Mouse (Mus musculus) midbrain, embryonic 15.5 days (tissue): ENCODE results near the gene Ptpn9. TPM values are rescaled to one million over a fixed set of nuclear protein-coding genes. Genes with fewer than 3 reads are reported as not detected.
A peak's percentile ranks its signal among the peaks of the same experiment; 100 is the strongest.
"Not testable (repeated sequence)": the region's sequence is repeated elsewhere in the genome, so short reads cannot be mapped to it uniquely, and the experiment has no call there.

Experiments
- ATAC-seq: fragments of 200-750 bp; cut with Nextera tagmentation; replicated peaks from 2 replicates; pipeline ENCODE4 v1.8.0; 2017; ENCODE audit warnings: moderate TSS enrichment
- H3K27ac ChIP-seq: fragments of 300-500 bp; sonication (generic); 2 replicates; pipeline ENCODE4 v1.5.1; 2015; ENCODE audit warnings: mild to moderate bottlenecking, inconsistent platforms
- H3K27me3 ChIP-seq: fragments of 300-500 bp; sonication (generic); replicated peaks from 2 replicates; pipeline ENCODE4 v1.6.1; 2015; ENCODE audit warnings: inconsistent platforms
- H3K36me3 ChIP-seq: fragments of 300-500 bp; sonication (generic); replicated peaks from 2 replicates; pipeline ENCODE4 v1.6.1; 2015; ENCODE audit warnings: inconsistent platforms
- H3K4me1 ChIP-seq: fragments of 300-500 bp; sonication (generic); 2 replicates; pipeline ENCODE4 v1.6.1; 2015; ENCODE audit warnings: inconsistent platforms
- H3K4me2 ChIP-seq: fragments of 300-500 bp; sonication (generic); 2 replicates; pipeline ENCODE4 v1.6.1; 2015; ENCODE audit warnings: inconsistent platforms, mild to moderate bottlenecking, moderate library complexity
- H3K4me3 ChIP-seq: fragments of 300-500 bp; sonication (generic); 2 replicates; pipeline ENCODE4 v1.5.1; 2015; ENCODE audit warnings: mild to moderate bottlenecking, inconsistent platforms
- H3K9ac ChIP-seq: fragments of 300-500 bp; sonication (generic); 2 replicates; pipeline ENCODE4 v1.6.1; 2015; ENCODE audit warnings: mild to moderate bottlenecking, inconsistent platforms
- H3K9me3 ChIP-seq: fragments of 300-500 bp; sonication (generic); 2 replicates; pipeline ENCODE4 v1.6.1; 2016; ENCODE audit warnings: inconsistent platforms
- whole genome bisulfite sequencing: fragments of 180-500 bp; shearing (Covaris S2); methylation state at CpG from one replicate; pipeline ENCODE4 v1.1.7; 2015; ENCODE audit warnings: mixed read lengths; 5-methylcytosine and 5-hydroxymethylcytosine counted together
- polyA plus RNA-seq: library from polyadenylated mRNA; unstranded; fragments of >200 nt; fragmentation: Nextera tagmentation; extraction: Ambion mirVana; gene quantifications from 2 replicates; pipeline ENCODE4 v1.2.1, GENCODE M21; 2015

Ptpn9 gene
- polyA plus RNA-seq, 1 experiment from 2014 or later, result 25.8 TPM

DNA sequence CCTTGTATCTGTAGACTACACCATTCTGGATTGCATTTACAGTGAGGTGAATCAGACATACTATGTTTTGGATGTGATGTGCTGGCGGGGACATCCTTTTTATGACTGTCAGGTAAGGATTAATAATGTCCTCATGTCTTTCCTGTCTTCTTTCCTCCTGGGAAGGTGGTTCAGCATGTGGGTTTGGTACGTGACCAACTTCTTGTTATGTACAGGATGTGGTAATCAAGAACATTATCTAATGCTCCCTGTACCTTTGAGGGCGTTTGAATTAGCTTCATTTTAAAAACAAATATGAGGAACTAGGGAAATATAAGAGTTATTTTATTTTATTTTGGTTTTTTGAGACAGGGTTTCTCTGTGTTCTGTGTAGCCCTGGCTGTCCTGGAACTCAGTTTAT is 19.5 kb upstream of the Ptpn9 start:
- H3K9ac ChIP-seq, result no peak overlapping the region
- no peak overlapping the region for H3K27ac ChIP-seq
- no peaks in the 10 kb centered on the region for H3K9me3 ChIP-seq
- H3K36me3 ChIP-seq, result peaks cover 11% of the 10 kb centered on the region; the same call in 1 of the 2 replicates
- ATAC-seq, result no peak
- H3K4me3 ChIP-seq, result no peak overlapping the region
- 85% methylated on average over 3 of the region's 3 CpGs for WGBS
- no peaks in the 10 kb centered on the region for H3K4me1 ChIP-seq
- no peaks in the 10 kb centered on the region for H3K27me3 ChIP-seq
- H3K4me2 ChIP-seq, result no peak overlapping the region

DNA sequence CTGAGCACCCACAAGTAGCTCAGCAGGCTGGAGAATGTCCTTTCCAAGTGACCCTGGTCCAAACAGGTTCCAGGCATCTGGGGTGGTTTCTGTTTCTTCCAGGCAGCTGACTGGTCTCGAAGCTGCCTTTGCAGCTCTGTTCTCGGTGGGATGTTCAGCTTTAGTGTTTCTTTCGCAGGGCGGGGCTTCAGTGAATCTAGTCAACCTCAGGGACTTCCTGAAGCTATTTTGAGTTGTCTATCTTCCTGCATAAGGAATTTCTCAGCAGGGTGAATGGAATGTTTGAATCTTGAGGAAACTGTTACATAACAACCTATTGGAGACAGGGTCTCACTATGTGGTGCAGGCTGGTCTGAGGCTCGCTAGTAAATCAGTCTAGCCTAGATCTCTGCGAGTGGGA is 14.5 kb upstream of the Ptpn9 start:
- no peaks in the 10 kb centered on the region for H3K9me3 ChIP-seq
- no peak overlapping the region for H3K27ac ChIP-seq
- peaks cover 7% of the 10 kb centered on the region; the same call in 1 of the 2 replicates for H3K36me3 ChIP-seq
- H3K27me3 ChIP-seq, result no peaks in the 10 kb centered on the region
- no peak overlapping the region for H3K4me2 ChIP-seq
- no peak overlapping the region for H3K4me3 ChIP-seq
- H3K9ac ChIP-seq, result no peak overlapping the region
- ATAC-seq, result no peak
- WGBS, result 88% methylated on average over 6 of the region's 6 CpGs
- H3K4me1 ChIP-seq, result no peaks in the 10 kb centered on the region

- H3K27me3 ChIP-seq, result no peaks in the 10 kb centered on the region
- no peak overlapping the region for H3K4me2 ChIP-seq
- WGBS, result 83% methylated on average over 1 of the region's 1 CpGs
- no peak overlapping the region for H3K9ac ChIP-seq
- H3K4me1 ChIP-seq, result no peaks in the 10 kb centered on the region
- H3K9me3 ChIP-seq, result no peaks in the 10 kb centered on the region
- no peak overlapping the region for H3K4me3 ChIP-seq
- no peak overlapping the region for H3K27ac ChIP-seq
- ATAC-seq, result no peak
- peaks cover 7% of the 10 kb centered on the region; the same call in 1 of the 2 replicates for H3K36me3 ChIP-seq
Measured at GRCm38 (mm10) chr9:56981502-56981901, 13.2 kb upstream of the Ptpn9 start.

- Histone ChIP-seq H3K4me2 (peak overlapping the region; percentile 73), H3K27me3 (no peaks in the 10 kb centered on the region), H3K9ac (peak overlapping the region; percentile 95), H3K36me3 (no peaks in the 10 kb centered on the region), H3K9me3 (no peaks in the 10 kb centered on the region), H3K4me1 (peaks cover 25% of the 10 kb centered on the region), H3K27ac (peak overlapping the region; percentile 97), H3K4me3 (peak overlapping the region; percentile 91)
- WGBS, result under 1% methylated on average over 75 of the region's 80 CpGs
- peak; percentile 71 for ATAC-seq
Measured at GRCm38 (mm10) chr9:56995198-56996027, 690 bp downstream of the Ptpn9 start.

GRCm38 (mm10) chr9:56996028-56996346 is 1.3 kb downstream of the Ptpn9 start:
- H3K4me1 ChIP-seq, result peaks cover 25% of the 10 kb centered on the region
- 0% methylated on average over 5 of the region's 5 CpGs for WGBS
- peak overlapping the region; percentile 73 for H3K4me2 ChIP-seq
- no peaks in the 10 kb centered on the region for H3K36me3 ChIP-seq
- H3K27me3 ChIP-seq, result no peaks in the 10 kb centered on the region
- H3K9me3 ChIP-seq, result no peaks in the 10 kb centered on the region
- H3K27ac ChIP-seq, result peak overlapping the region; percentile 97
- peak overlapping the region; percentile 95 for H3K9ac ChIP-seq
- peak overlapping the region; percentile 91 for H3K4me3 ChIP-seq
- ATAC-seq, result peak; percentile 53

DNA sequence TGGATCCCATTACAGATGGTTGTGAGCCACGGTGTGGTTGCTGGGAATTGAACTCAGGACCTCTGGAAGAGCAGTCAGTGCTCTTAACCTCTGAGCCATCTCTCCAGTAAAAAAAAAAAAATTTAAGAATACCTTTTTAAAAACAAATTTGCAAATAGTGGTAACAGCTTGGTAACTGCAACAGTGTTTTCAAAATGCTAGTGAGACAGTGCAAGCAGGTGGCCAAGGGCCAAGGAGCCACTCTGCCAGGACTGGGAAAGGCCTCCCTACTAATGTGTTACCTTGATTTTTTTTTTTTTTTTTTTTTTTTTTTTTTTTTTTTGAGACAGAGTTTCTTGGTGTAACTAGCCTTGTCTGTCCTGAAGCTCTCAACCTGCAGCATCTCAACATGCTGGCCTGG is 2.5 kb downstream of the Ptpn9 start:
- H3K27me3 ChIP-seq, H3K9me3 ChIP-seq, ATAC-seq, H3K9ac ChIP-seq, H3K27ac ChIP-seq, H3K36me3 ChIP-seq: not testable (repeated sequence)
- Histone ChIP-seq H3K4me3 (0 out of 2 replicates have a peak overlapping the region, but pooled peaks have one; percentile 91), H3K4me1 (peaks cover 25% of the 10 kb centered on the region), H3K4me2 (peak overlapping the region; percentile 73; the same call in 1 of the 2 replicates)
- 91% methylated on average over 1 of the region's 1 CpGs for WGBS

DNA sequence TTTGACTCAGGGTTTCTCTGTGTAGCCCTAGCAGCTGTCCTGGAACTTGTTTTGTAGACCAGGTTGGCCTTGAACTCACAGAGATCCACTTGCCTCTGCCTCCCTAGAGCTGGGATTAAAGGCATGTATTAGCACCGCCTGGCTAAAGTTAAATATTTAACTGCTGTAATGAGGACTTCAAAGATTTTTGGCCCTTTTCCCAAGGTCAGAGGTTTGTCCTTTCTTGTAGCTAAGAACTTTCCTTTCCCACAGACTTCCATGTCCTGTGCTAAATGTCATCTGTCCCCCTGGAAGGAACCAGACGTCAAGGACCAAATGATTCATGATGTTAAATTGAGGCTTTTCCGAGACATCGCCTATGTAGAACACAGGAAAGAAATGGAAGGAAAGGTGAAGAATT is 8.3 kb downstream of the Ptpn9 start:
- no peak overlapping the region for H3K4me3 ChIP-seq
- WGBS, result 86% methylated on average over 4 of the region's 4 CpGs
- H3K36me3 ChIP-seq, result no peaks in the 10 kb centered on the region
- ATAC-seq, result no peak
- H3K9ac ChIP-seq, result no peak overlapping the region
- no peaks in the 10 kb centered on the region for H3K27me3 ChIP-seq
- no peak overlapping the region for H3K4me2 ChIP-seq
- H3K9me3 ChIP-seq, result no peaks in the 10 kb centered on the region
- H3K4me1 ChIP-seq, result peaks cover 7% of the 10 kb centered on the region
- H3K27ac ChIP-seq, result no peak overlapping the region

- WGBS, result 85% methylated on average over 1 of the region's 1 CpGs
- Histone ChIP-seq H3K4me1 (no peaks in the 10 kb centered on the region), H3K36me3 (peaks cover 5% of the 10 kb centered on the region; the same call in 1 of the 2 replicates), H3K4me3 (no peak overlapping the region), H3K9ac (no peak overlapping the region), H3K9me3 (peaks cover 3% of the 10 kb centered on the region; the same call in 1 of the 2 replicates), H3K27me3 (no peaks in the 10 kb centered on the region), H3K27ac (no peak overlapping the region), H3K4me2 (no peak overlapping the region)
- ATAC-seq, result no peak
Measured at GRCm38 (mm10) chr9:57012393-57012792, 17.7 kb downstream of the Ptpn9 start.

DNA sequence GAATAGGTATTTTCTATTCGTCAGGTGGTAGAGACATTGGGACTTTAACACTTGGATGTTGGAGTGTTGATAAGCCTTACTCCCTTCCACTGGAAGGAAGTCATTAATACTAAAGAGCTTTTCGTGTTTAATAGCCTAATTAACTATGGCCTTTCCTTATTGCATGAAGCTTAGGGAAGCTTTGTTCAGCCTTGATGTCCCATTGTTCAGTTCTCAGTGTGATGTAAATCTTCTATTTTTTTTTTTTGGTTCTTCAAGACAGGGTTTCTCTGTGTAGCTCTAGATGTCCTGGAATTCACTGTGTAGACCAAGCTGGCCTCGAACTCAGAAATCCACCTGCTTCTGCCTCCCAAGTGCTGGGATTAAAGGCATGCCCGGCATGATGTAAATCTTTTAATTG is 18.2 kb downstream of the Ptpn9 start:
- H3K4me3 ChIP-seq, result no peak overlapping the region
- no peak for ATAC-seq
- H3K4me1 ChIP-seq, result no peaks in the 10 kb centered on the region
- no peak overlapping the region for H3K4me2 ChIP-seq
- H3K9ac ChIP-seq, result no peak overlapping the region
- H3K36me3 ChIP-seq, result peaks cover 5% of the 10 kb centered on the region; the same call in 1 of the 2 replicates
- 91% methylated on average over 4 of the region's 4 CpGs for WGBS
- H3K27me3 ChIP-seq, result no peaks in the 10 kb centered on the region
- H3K9me3 ChIP-seq, result peaks cover 3% of the 10 kb centered on the region; the same call in 1 of the 2 replicates
- H3K27ac ChIP-seq, result no peak overlapping the region

DNA sequence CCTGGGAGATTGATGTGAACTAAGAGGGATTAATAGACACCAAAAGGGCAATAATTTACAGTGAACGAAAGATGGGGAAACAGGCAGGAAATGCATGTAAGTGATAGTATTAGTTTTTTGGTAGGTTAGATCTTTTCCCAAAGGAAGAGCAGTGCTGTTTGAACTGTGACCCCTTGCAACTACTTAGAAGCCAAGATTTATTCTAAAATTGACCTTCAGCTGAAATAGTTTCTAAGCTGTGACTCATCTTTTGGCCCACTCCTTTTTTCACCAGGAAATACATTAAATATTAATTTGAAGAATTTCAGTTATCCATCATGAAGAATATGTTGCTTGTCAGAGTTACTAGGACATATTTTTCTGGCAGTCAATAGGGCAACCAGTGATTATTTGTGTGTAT is 19.0 kb downstream of the Ptpn9 start:
- no peak for ATAC-seq
- 98% methylated on average over 1 of the region's 1 CpGs for WGBS
- Histone ChIP-seq H3K4me3 (no peak overlapping the region), H3K9me3 (peaks cover 3% of the 10 kb centered on the region; the same call in 1 of the 2 replicates), H3K27me3 (no peaks in the 10 kb centered on the region), H3K9ac (no peak overlapping the region), H3K27ac (no peak overlapping the region), H3K4me2 (no peak overlapping the region), H3K36me3 (peaks cover 5% of the 10 kb centered on the region; the same call in 1 of the 2 replicates), H3K4me1 (no peaks in the 10 kb centered on the region)

GRCm38 (mm10) chr9:57014766-57015165 is 20.0 kb downstream of the Ptpn9 start:
- Histone ChIP-seq H3K36me3 (peaks cover 5% of the 10 kb centered on the region; the same call in 1 of the 2 replicates), H3K9me3 (peaks cover 3% of the 10 kb centered on the region; the same call in 1 of the 2 replicates), H3K4me3 (no peak overlapping the region), H3K4me1 (no peaks in the 10 kb centered on the region), H3K27me3 (no peaks in the 10 kb centered on the region), H3K27ac (no peak overlapping the region), H3K9ac (no peak overlapping the region), H3K4me2 (no peak overlapping the region)
- 90% methylated on average over 1 of the region's 1 CpGs for WGBS
- no peak for ATAC-seq

GRCm38 (mm10) chr9:57017631-57018030 is 22.9 kb downstream of the Ptpn9 start:
- H3K27ac ChIP-seq, result no peak overlapping the region
- WGBS, result 85% methylated on average over 1 of the region's 1 CpGs

GRCm38 (mm10) chr9:57031756-57032155 is 37.0 kb downstream of the Ptpn9 start:
- H3K4me2 ChIP-seq, result no peak overlapping the region
- WGBS, result 100% methylated on average over 1 of the region's 1 CpGs
- no peak overlapping the region for H3K4me3 ChIP-seq
- H3K4me1 ChIP-seq, result no peaks in the 10 kb centered on the region
- no peak overlapping the region for H3K9ac ChIP-seq
- H3K36me3 ChIP-seq, result peaks cover 29% of the 10 kb centered on the region; the same call in 1 of the 2 replicates
- no peak overlapping the region for H3K27ac ChIP-seq
- no peaks in the 10 kb centered on the region for H3K9me3 ChIP-seq
- no peaks in the 10 kb centered on the region for H3K27me3 ChIP-seq
- ATAC-seq, result no peak

More at GRCm38 (mm10) chr9:57017631-57018030, 22.9 kb downstream of the Ptpn9 start:
- H3K9me3 ChIP-seq, result peaks cover 3% of the 10 kb centered on the region; the same call in 1 of the 2 replicates
- no peak overlapping the region for H3K9ac ChIP-seq
- H3K36me3 ChIP-seq, result peaks cover 18% of the 10 kb centered on the region; the same call in 1 of the 2 replicates
- H3K4me2 ChIP-seq, result no peak overlapping the region
- H3K4me1 ChIP-seq, result no peaks in the 10 kb centered on the region
- no peak overlapping the region for H3K4me3 ChIP-seq
- no peak for ATAC-seq
- H3K27me3 ChIP-seq, result no peaks in the 10 kb centered on the region
